Mouse (Mus musculus) heart, adult 2 months (tissue): ENCODE measurements at regions not wholly inside any gene's neighbourhood (a gene's known extent, or its start where the extent isn't known, plus 50 kb on each side); places are given as distances from the start of the nearest gene placed in this dataset.

ENCODE experiments used
- DNase-seq, 2 experiments: peaks; one replicate each; pipeline ENCODE4 v3.0.0; 2021
- H3K27ac ChIP-seq: fragments of 200-600 bp; 2 replicates; pipeline ENCODE4 v1.8.1; 2022
- H3K27me3 ChIP-seq: fragments of 200-500 bp; 2 replicates; pipeline ENCODE4 v1.6.1; 2012; ENCODE audit warnings: mild to moderate bottlenecking, low read length, inconsistent platforms, mixed read lengths; ENCODE audit not compliant: control insufficient read depth, insufficient read depth
- H3K36me3 ChIP-seq: fragments of 200-500 bp; 2 replicates; pipeline ENCODE4 v1.6.1; 2012; ENCODE audit warnings: low read length, inconsistent platforms; ENCODE audit not compliant: control insufficient read depth, insufficient read depth
- H3K4me1 ChIP-seq: fragments of 200-500 bp; 2 replicates; pipeline ENCODE4 v1.6.1; 2011; ENCODE audit warnings: low read length; ENCODE audit not compliant: control insufficient read depth, insufficient read depth
- H3K4me3 ChIP-seq: fragments of 200-600 bp; 2 replicates; pipeline ENCODE4 v1.8.1; 2022
- H3K79me2 ChIP-seq: fragments of 200-500 bp; replicated peaks from 2 replicates; pipeline ENCODE4 v1.6.1; 2012; ENCODE audit warnings: mild to moderate bottlenecking, inconsistent platforms, low read length, moderate library complexity, mixed read lengths; ENCODE audit not compliant: control insufficient read depth, insufficient read depth
- H3K9ac ChIP-seq: fragments of 200-500 bp; 2 replicates; pipeline ENCODE4 v1.6.1; 2012; ENCODE audit warnings: low read depth, mild to moderate bottlenecking, control low read depth, inconsistent platforms, low read length, mixed read lengths
- CTCF ChIP-seq: fragments of 200-600 bp; IDR thresholded peaks from 2 replicates; pipeline ENCODE4 v1.8.1; 2022; ENCODE audit warnings: antibody characterized with exemption, mild to moderate bottlenecking, moderate library complexity
- EP300 ChIP-seq: fragments of 200-500 bp; IDR thresholded peaks from 2 replicates; pipeline ENCODE4 v1.6.1; 2011; ENCODE audit warnings: low read depth, low read length, control low read depth; ENCODE audit not compliant: insufficient read depth
- POLR2A ChIP-seq: fragments of 200-500 bp; IDR thresholded peaks from 2 replicates; pipeline ENCODE4 v1.6.1; 2011; ENCODE audit warnings: mild to moderate bottlenecking, low read depth, low read length, control low read depth; ENCODE audit not compliant: insufficient read depth
- WGBS: fragments of 180-500 bp; shearing (Covaris S2); methylation state at CpG from one replicate; pipeline ENCODE4 v1.1.7; 2018; 5-methylcytosine and 5-hydroxymethylcytosine counted together
- intact Hi-C: fragments of 180-260 bp; cut with DNase I; formaldehyde crosslinking; loops from one replicate; pipeline ENCODE4 v1.15.1; 2025

DNA sequence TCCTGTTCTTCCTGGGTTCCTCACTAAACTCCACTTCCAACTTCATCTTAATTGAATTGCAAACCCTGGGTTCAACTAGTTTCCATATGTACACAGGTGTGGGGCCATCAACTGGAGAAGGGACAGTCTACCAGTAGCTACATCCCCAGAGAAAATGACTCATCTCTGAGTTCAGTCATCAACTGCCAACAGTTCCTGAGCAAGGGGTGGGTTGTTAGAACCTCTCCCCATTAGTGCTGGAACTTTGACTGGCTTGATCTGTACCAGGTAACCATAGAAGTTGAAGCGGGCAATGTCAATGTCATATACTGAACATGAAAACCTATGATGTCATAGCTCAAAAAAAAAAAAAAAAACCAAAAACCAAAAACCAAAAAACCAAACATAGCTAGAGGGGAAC is 69.8 kb downstream of the Gm21750 start:
- H3K36me3 ChIP-seq, result peaks cover 2% of the 10 kb centered on the region; the same call in 1 of the 2 replicates
- no peaks in the 10 kb centered on the region for H3K27me3 ChIP-seq
- WGBS, result 97% methylated on average over 1 of the region's 1 CpGs
- no peak for TF ChIP-seq CTCF
- no peak for TF ChIP-seq POLR2A
- no peak for TF ChIP-seq EP300
- H3K4me3 ChIP-seq, result no peak overlapping the region
- intact Hi-C loops, result no loop called here
- H3K9ac ChIP-seq, result no peak overlapping the region
- DNase-seq, result no peak
- peaks cover 2% of the 10 kb centered on the region; the same call in 1 of the 2 replicates for H3K4me1 ChIP-seq
- H3K79me2 ChIP-seq, result no peaks in the 10 kb centered on the region
- no peak overlapping the region for H3K27ac ChIP-seq

DNA sequence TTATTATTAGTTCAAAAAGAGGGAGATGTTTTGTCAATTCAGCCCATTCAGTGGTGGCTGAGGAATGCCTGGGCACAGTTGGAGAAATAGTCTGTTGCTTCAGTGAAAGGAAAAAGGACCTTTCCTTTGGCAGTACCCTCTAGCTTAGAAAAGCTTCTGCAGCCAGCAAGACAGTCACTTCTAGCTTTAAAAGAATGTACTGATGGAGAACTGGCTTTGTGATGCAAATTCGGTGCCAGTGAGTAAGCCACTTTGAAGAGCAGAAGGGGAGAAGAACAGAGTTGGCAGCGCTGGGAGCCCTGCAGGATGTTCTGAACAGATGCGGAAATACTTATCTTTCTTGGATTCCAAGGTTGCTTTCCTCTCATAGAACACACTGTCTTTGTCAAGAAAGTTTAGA is 71.1 kb downstream of the Gm21750 start:
- no peak for TF ChIP-seq CTCF
- no peak for TF ChIP-seq POLR2A
- TF ChIP-seq EP300, result no peak
- no peak overlapping the region for H3K4me3 ChIP-seq
- H3K27ac ChIP-seq, result no peak overlapping the region
- H3K9ac ChIP-seq, result no peak overlapping the region
- WGBS, result 8% methylated on average over 3 of the region's 3 CpGs
- H3K36me3 ChIP-seq, result peaks cover 2% of the 10 kb centered on the region; the same call in 1 of the 2 replicates
- peaks cover 2% of the 10 kb centered on the region; the same call in 1 of the 2 replicates for H3K4me1 ChIP-seq
- H3K27me3 ChIP-seq, result no peaks in the 10 kb centered on the region
- intact Hi-C loops, result no loop called here
- no peak for DNase-seq
- H3K79me2 ChIP-seq, result no peaks in the 10 kb centered on the region

DNA sequence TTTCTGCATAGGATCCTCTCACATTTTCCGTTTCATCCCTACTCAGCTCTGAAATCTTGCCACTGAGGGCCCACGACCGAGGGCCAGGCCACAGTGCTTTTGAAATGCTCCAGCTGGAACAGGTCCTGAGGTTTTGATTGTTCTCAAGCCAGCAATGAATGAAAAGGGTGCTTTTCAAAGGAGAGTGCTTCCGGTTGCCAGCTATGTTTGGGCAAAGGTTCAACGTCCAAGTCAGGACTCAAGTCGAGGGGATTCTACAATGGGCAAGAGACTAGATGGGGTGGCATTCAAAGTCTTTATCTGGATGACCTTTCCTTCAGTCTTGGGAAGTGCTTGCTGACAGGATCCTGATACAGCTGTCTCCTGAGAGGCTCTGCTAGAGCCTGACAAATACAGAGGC is 89.8 kb downstream of the Gm21750 start:
- 37% methylated on average over 6 of the region's 6 CpGs for WGBS
- Histone ChIP-seq H3K36me3 (no peaks in the 10 kb centered on the region), H3K27me3 (no peaks in the 10 kb centered on the region), H3K79me2 (no peaks in the 10 kb centered on the region), H3K4me3 (no peak overlapping the region), H3K9ac (no peak overlapping the region), H3K27ac (no peak overlapping the region), H3K4me1 (no peaks in the 10 kb centered on the region)
- TF ChIP-seq EP300 (no peak), POLR2A (no peak), CTCF (no peak)
- DNase-seq, result no peak
- intact Hi-C loops, result no loop called here

DNA sequence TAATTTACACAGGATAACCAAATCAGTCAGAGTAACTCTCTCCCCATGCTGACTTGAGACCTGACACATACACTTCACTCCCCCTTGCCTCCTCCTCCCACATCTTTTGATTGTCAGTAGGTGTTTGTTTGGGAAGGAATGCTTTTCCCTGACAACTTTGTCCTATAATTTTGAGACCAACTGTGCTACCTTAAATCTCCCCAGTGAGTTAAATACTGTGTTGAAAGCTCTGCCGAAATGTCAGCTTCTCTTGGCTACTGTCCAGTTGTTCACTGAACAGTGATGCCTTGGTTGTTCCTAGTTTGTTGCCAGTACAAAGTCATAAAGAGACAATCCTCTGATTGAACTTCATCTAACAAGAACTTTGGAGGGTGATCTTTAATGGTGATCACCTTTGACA is 99.0 kb downstream of the Gm21750 start:
- 12% methylated on average over 1 of the region's 1 CpGs for WGBS
- TF ChIP-seq POLR2A, result no peak
- no peak for TF ChIP-seq EP300
- TF ChIP-seq CTCF, result no peak

DNA sequence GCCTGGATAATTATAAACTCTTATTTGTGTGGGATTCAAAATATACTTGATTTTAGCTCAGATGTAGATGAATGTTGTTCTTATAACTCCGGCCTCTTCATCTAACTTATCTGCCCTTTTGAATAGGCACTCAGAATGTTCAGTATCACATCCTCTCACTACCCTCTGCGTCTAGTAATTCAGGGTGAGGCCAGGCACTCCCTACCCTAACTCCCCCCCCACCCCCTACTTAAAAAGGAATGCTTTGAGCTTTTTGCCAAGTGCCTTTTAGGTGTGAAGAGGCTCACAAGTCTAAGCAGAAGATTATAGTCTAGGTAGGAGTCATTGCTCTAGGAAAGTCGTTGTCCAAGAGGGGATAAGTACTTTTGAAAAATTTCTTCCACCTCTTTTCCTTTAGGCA is 111.9 kb downstream of the Gm21750 start:
- no peaks in the 10 kb centered on the region for H3K4me1 ChIP-seq
- DNase-seq, result no peak
- TF ChIP-seq EP300, result no peak
- no peak for TF ChIP-seq CTCF
- no peak for TF ChIP-seq POLR2A
- no peak overlapping the region for H3K27ac ChIP-seq
- no peaks in the 10 kb centered on the region for H3K36me3 ChIP-seq
- no peak overlapping the region for H3K4me3 ChIP-seq
- 41% methylated on average over 3 of the region's 3 CpGs for WGBS
- H3K9ac ChIP-seq, result no peak overlapping the region
- H3K27me3 ChIP-seq, result no peaks in the 10 kb centered on the region
- no peaks in the 10 kb centered on the region for H3K79me2 ChIP-seq
- intact Hi-C loops, result loop anchor here (10.0 kb wide), 1 partner anchor 872 kb away; the partner anchor contains the start of gene Htr2a

More for the DNA sequence above, 99.0 kb downstream of the Gm21750 start:
- Histone ChIP-seq H3K9ac (no peak overlapping the region), H3K36me3 (no peaks in the 10 kb centered on the region), H3K27ac (no peak overlapping the region), H3K79me2 (no peaks in the 10 kb centered on the region), H3K4me1 (no peaks in the 10 kb centered on the region), H3K27me3 (no peaks in the 10 kb centered on the region), H3K4me3 (no peak overlapping the region)
- no peak for DNase-seq
- intact Hi-C loops, result no loop called here

DNA sequence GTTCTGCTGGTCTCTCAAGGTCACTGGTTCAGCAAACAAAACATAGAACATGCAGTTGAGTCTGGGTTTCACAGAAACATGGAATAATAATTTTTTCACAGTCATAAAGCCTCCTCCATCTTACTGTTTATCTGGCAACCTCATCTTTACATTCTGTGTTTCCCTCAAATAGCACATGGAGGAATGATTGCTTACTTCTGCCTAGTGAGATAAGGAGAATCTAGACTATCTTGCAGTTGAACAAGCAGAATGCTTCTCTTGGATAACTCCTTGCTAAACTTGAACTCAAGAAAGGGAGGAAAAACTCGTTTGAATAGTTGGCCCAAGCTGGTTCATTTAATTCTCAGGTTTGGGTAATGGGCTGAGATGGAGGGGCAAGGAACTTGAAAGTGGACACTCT is 112.8 kb downstream of the Gm21750 start:
- Histone ChIP-seq H3K4me3 (no peak overlapping the region), H3K27ac (no peak overlapping the region), H3K27me3 (no peaks in the 10 kb centered on the region), H3K4me1 (no peaks in the 10 kb centered on the region), H3K9ac (no peak overlapping the region), H3K36me3 (no peaks in the 10 kb centered on the region), H3K79me2 (no peaks in the 10 kb centered on the region)
- intact Hi-C loops, result loop anchor here (10.0 kb wide), 1 partner anchor 871 kb away; the partner anchor contains the start of gene Htr2a
- no peak for TF ChIP-seq POLR2A
- no peak for TF ChIP-seq EP300
- TF ChIP-seq CTCF, result no peak
- 18% methylated on average over 1 of the region's 1 CpGs for WGBS
- no peak for DNase-seq

DNA sequence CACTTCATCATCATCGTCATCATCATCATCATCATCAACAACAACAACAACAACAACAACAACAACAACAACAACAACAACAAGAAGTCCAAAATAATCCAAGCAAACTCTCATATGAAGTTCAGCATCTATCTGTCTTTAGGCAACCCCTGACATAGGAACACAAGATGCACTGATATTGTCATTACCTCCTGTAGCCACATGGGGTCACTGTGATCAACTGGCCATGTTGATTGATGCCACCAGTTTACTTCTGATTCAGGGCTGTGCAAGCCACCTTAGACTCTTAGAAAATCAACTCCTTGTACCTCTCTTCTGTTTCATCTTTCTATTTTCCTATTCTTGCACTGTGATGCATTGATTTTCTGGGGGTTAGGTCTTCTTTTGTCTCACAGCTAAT is 115.0 kb downstream of the Gm21750 start:
- Histone ChIP-seq H3K4me3 (no peak overlapping the region), H3K9ac (no peak overlapping the region), H3K27me3 (no peaks in the 10 kb centered on the region), H3K27ac (no peak overlapping the region), H3K79me2 (no peaks in the 10 kb centered on the region), H3K36me3 (no peaks in the 10 kb centered on the region), H3K4me1 (no peaks in the 10 kb centered on the region)
- TF ChIP-seq CTCF, result peak; percentile 86
- no peak for TF ChIP-seq POLR2A
- DNase-seq, result peak; percentile 8 to 20
- 13% methylated on average over 1 of the region's 1 CpGs for WGBS
- intact Hi-C loops, result loop anchor here (2.0 to 10.0 kb wide), 4 partner anchors 149 to 933 kb away; partner anchors contain the start of gene Htr2a
